Mouse (Mus musculus) midbrain, embryonic 12.5 days (tissue): Measurements from ENCODE around the gene Fam161b. TPM values are rescaled to one million over a fixed set of nuclear protein-coding genes. Genes with fewer than 3 reads are reported as not detected.
A peak's percentile ranks its signal among the peaks of the same experiment; 100 is the strongest.
"Not testable (repeated sequence)": the region's sequence is repeated elsewhere in the genome, so short reads cannot be mapped to it uniquely, and the experiment has no call there.

Source experiments
- ATAC-seq: fragments of 200-750 bp; cut with Nextera tagmentation; 2 replicates; pipeline ENCODE4 v1.8.0; 2017; ENCODE audit warnings: low read depth, moderate TSS enrichment, moderate library complexity; ENCODE audit not compliant: low FRiP score
- H3K27ac ChIP-seq: fragments of 300-500 bp; sonication (generic); replicated peaks from 2 replicates; pipeline ENCODE4 v1.5.1; 2016; ENCODE audit warnings: mild to moderate bottlenecking
- H3K27me3 ChIP-seq: fragments of 300-500 bp; sonication (generic); 2 replicates; pipeline ENCODE4 v1.6.1; 2016; ENCODE audit warnings: mild to moderate bottlenecking
- H3K36me3 ChIP-seq: fragments of 300-500 bp; sonication (generic); 2 replicates; pipeline ENCODE4 v1.6.1; 2016
- H3K4me1 ChIP-seq: fragments of 300-500 bp; sonication (generic); 2 replicates; pipeline ENCODE4 v1.6.1; 2016
- H3K4me2 ChIP-seq: fragments of 300-500 bp; sonication (generic); replicated peaks from 2 replicates; pipeline ENCODE4 v1.6.1; 2016; ENCODE audit warnings: mild to moderate bottlenecking, moderate library complexity
- H3K4me3 ChIP-seq: fragments of 300-500 bp; sonication (generic); 2 replicates; pipeline ENCODE4 v1.5.1; 2016; ENCODE audit warnings: mild to moderate bottlenecking
- H3K9ac ChIP-seq: fragments of 300-500 bp; sonication (generic); replicated peaks from 2 replicates; pipeline ENCODE4 v1.6.1; 2016; ENCODE audit warnings: mild to moderate bottlenecking, moderate library complexity
- H3K9me3 ChIP-seq: fragments of 300-500 bp; sonication (generic); 2 replicates; pipeline ENCODE4 v1.6.1; 2016; ENCODE audit warnings: mild to moderate bottlenecking
- WGBS: fragments of 180-500 bp; shearing (Covaris S2); methylation state at CpG from one replicate; pipeline ENCODE4 v1.1.7; 2016; 5-methylcytosine and 5-hydroxymethylcytosine counted together
- polyA plus RNA-seq: library from polyadenylated mRNA; unstranded; fragments of >200 nt; fragmentation: Nextera tagmentation; extraction: Ambion mirVana; gene quantifications from 2 replicates; pipeline ENCODE4 v1.2.1, GENCODE M21; 2016

The Fam161b gene
- polyA plus RNA-seq, 1 experiment from 2014 or later: 12.3 TPM

DNA sequence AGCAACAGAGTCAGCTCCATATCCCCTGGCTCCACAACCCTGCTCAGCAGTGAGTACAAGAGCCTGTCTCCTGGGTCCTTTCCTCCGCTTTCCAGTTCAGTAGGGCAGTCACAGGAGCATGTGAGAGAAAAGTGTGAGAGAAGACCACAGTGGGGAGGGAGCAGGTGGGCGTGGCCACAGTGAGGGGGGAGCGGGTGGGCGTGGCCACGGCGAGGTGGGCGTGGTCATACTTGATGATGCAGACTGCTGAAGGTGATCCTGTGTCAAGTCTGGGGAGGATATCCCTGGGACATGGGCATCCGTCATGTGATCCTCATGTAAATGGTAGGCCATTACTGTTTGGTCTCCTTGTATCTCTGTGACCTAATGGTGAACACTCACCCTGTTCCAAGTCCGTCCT, 5.3 kb upstream of the Fam161b start:
- H3K27me3 ChIP-seq: no peaks in the 10 kb centered on the region
- no peak overlapping the region for H3K9ac ChIP-seq
- ATAC-seq: no peak
- peaks cover 10% of the 10 kb centered on the region for H3K4me1 ChIP-seq
- H3K4me2 ChIP-seq: no peak overlapping the region
- H3K36me3 ChIP-seq: peaks cover 49% of the 10 kb centered on the region
- H3K9me3 ChIP-seq: no peaks in the 10 kb centered on the region
- H3K4me3 ChIP-seq: no peak overlapping the region
- 73% methylated on average over 9 of the region's 9 CpGs for WGBS
- H3K27ac ChIP-seq: no peak overlapping the region

DNA sequence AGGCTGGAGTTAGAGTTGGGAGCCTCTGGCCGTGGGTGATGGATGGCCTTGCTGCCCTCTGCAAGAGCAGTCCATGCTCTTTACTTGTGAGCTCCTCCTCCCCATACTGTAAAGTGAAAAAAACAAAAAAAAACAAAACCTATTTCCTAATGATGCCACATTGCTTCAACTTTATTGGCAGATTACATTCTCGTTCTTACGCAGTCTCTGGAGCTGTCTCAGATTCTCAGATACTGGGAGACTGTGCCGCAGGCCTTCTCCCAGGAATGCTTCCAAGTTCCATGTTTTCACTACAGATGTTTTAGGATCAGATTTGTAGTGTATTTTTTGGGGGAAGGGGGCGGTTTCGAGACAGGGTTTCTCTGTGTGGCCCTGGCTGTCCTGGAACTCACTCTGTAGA, 3.5 kb upstream of the Fam161b start:
- Histone ChIP-seq H3K4me2 (no peak overlapping the region), H3K27me3 (no peaks in the 10 kb centered on the region), H3K4me3 (no peak overlapping the region), H3K27ac (no peak overlapping the region), H3K36me3 (peaks cover 30% of the 10 kb centered on the region), H3K9ac (no peak overlapping the region), H3K9me3 (no peaks in the 10 kb centered on the region), H3K4me1 (peaks cover 21% of the 10 kb centered on the region)
- no peak for ATAC-seq
- WGBS: 96% methylated on average over 6 of the region's 6 CpGs

- no peaks in the 10 kb centered on the region for H3K27me3 ChIP-seq
- WGBS: 89% methylated on average over 9 of the region's 9 CpGs
- H3K4me2 ChIP-seq: no peak overlapping the region
- H3K4me3 ChIP-seq: no peak overlapping the region
- H3K4me1 ChIP-seq: peaks cover 21% of the 10 kb centered on the region
- ATAC-seq: no peak
- no peak overlapping the region for H3K27ac ChIP-seq
- H3K9ac ChIP-seq: no peak overlapping the region
- no peaks in the 10 kb centered on the region for H3K9me3 ChIP-seq
- H3K36me3 ChIP-seq: peaks cover 22% of the 10 kb centered on the region
These were observed 2.7 kb upstream of the Fam161b start for GRCm38 (mm10) chr12:84364291-84364690.

DNA sequence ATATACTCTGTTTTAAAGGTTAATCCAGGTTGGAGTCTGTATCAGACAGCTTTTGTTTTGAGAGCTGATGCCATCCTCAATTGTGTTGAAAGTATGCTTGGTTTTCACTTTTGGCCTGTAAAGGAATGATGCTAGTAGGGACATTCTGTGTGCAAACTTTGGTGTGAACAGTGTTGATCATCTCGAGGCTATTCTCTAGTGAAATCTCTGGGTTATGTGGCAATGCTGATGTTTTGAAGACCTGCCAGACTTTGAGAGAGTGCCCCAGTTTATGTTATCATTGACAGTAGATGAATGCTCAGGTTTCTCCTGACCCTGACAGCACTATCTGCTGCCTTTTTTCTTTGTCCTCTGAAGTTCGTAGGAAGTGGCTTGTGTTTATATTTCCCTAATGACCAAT, 1.2 kb upstream of the Fam161b start:
- Histone ChIP-seq H3K4me2 (peak overlapping the region; percentile 86), H3K9me3 (no peaks in the 10 kb centered on the region), H3K27ac (no peak overlapping the region), H3K36me3 (peaks cover 8% of the 10 kb centered on the region; the same call in 1 of the 2 replicates), H3K27me3 (no peaks in the 10 kb centered on the region), H3K4me3 (peak overlapping the region; percentile 97), H3K4me1 (peaks cover 21% of the 10 kb centered on the region), H3K9ac (no peak overlapping the region)
- ATAC-seq: no peak
- 72% methylated on average over 2 of the region's 2 CpGs for WGBS

DNA sequence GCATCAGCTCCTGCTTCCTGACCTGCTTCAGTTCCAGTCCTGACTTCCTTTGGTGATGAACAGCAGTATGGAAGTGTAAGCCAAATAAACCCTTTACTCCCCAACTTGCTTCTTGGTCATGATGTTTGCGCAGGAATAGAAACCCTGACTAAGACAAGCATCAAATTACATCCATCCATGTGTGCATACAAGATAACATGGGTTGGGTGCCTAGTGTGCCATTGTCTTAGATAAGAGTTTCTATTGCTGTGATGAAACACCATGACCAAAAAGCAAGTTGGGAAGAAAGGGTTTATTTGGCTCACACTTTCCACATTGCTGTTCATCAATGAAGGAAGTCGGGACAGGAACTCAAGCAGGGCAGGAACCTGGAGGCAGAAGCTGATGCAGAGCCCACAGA, 2.9 kb downstream of the Fam161b start:
- not testable (repeated sequence) for H3K4me2 ChIP-seq, H3K4me3 ChIP-seq, H3K9me3 ChIP-seq, H3K9ac ChIP-seq, ATAC-seq, H3K27me3 ChIP-seq, H3K27ac ChIP-seq
- H3K4me1 ChIP-seq: peaks cover 21% of the 10 kb centered on the region
- 88% methylated on average over 2 of the region's 2 CpGs for WGBS
- peaks cover 36% of the 10 kb centered on the region for H3K36me3 ChIP-seq

DNA sequence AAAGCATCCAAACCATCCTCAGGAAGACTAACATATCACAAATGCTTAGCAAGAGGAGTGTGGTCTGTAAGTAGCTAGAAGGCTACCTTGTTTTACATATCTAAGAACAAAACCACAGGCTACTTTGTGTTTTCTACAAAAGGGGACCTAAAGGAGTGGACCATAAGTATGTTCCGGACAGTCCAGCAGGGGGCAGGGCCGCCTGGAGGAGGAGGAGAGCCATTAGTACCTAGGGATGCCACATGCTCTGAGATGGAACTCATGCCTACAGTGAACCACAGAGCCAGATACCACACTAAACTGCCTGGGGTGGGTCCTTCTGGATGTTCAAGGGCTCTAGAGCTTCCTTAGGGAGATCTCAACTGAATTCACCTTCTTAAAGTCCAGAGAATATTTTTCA, 14.4 kb downstream of the Fam161b start:
- H3K36me3 ChIP-seq: peaks cover 69% of the 10 kb centered on the region
- no peaks in the 10 kb centered on the region for H3K9me3 ChIP-seq
- H3K4me2 ChIP-seq: no peak overlapping the region
- H3K27me3 ChIP-seq: no peaks in the 10 kb centered on the region
- peaks cover 8% of the 10 kb centered on the region; the same call in 1 of the 2 replicates for H3K4me1 ChIP-seq
- 32% methylated on average over 2 of the region's 2 CpGs for WGBS
- no peak overlapping the region for H3K27ac ChIP-seq
- no peak overlapping the region for H3K4me3 ChIP-seq
- ATAC-seq: no peak
- H3K9ac ChIP-seq: no peak overlapping the region

DNA sequence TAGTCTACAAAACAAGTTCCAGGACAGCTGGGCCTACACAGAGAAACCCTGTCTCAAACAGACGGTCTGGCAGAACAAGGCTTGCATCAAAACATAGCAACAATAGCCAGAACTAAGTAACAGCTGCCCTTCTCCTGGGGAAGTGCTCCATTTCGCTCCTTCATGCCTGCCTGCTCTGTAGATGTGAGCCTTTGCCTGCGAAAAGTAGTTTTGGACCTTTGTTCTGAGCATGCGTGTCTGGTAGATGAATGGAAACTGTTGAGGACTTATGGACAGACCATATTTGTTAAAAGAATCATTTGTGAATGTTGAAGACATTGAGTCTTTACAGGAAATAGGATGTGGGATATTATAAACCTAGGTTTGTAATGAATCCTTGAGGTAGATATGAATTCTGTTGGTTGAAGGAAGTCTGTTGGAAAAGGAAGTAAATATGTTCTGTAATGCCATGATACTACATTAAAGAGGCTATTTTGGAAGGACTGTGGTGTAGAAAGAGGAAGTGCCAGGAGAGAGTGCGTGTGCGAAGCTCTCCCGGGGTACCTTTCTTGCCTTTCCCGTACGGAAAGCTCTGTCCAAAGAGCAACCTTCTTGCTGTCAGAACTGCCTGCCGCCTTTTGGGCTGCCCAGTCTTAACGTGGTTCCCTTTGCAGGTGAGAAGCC, 24.5 kb downstream of the Fam161b start:
- Histone ChIP-seq H3K27me3 (no peaks in the 10 kb centered on the region), H3K4me2 (no peak overlapping the region), H3K4me1 (no peaks in the 10 kb centered on the region), H3K4me3 (no peak overlapping the region), H3K9ac (no peak overlapping the region), H3K36me3 (peaks cover 88% of the 10 kb centered on the region), H3K27ac (no peak overlapping the region), H3K9me3 (no peaks in the 10 kb centered on the region)
- no peak for ATAC-seq
- WGBS: 94% methylated on average over 11 of the region's 11 CpGs

- Histone ChIP-seq H3K9me3 (no peaks in the 10 kb centered on the region), H3K4me2 (no peak overlapping the region), H3K9ac (no peak overlapping the region), H3K36me3 (peaks cover 60% of the 10 kb centered on the region), H3K27ac (no peak overlapping the region), H3K4me1 (no peaks in the 10 kb centered on the region), H3K27me3 (no peaks in the 10 kb centered on the region), H3K4me3 (no peak overlapping the region)
- ATAC-seq: no peak
- 94% methylated on average over 4 of the region's 4 CpGs for WGBS
These were observed 34.5 kb downstream of the Fam161b start for GRCm38 (mm10) chr12:84327111-84327512.

DNA sequence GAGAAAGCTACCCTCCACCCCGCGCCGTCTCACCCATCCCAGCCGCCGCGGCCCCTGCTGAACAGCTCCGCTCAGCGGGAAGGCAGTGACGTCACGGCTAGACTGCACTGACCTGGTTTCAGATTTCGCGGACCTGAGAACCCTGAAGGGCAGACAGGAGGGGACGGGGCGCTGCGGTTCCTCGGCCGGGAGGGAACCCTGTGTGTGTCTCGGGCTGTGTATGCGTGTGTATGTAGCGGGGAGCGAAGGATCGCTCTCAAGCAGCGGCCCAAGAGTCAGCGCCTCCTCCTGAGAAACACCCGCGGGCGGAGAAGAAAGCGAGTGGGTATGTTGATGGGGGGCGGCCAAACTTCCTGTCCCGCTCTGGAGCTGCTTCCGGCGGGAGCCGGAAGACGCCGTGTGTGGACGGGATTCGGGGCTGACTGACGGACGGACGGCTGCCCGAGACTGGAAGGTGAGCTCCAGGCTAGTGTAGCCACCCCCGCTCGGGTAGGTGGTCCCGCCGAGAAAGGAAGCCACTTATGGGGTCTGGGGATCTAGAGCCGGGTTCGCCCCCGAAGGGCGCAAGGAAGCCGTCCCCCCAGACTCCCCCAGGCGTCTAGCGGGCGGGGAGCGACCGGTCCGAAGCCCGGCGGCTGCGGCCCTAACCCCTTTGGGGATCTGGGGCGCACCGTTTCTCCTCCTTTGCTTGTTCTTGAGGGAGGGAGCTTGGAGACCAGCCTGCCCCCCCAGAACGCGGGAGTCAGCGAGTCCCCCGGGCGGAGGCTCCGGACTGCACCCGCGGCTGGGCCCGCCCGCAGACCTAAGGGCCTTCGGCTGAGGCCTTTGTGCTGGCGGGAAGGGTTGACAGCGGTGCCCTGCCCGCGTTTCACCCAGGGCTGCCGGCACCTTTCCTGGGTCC, 44.7 kb downstream of the Fam161b start, which contains the start of gene Zfp410:
Zfp410 (plus strand) TSS at position 132 of the 901 bp plus-strand sequence.
- peak; percentile 96 for ATAC-seq
- Histone ChIP-seq H3K9ac (peak within 1 kb of the TSS; percentile 97), H3K4me2 (peak within 1 kb of the TSS; percentile 89), H3K27me3 (no peaks in the 10 kb centered on the region), H3K27ac (peak within 1 kb of the TSS; percentile 90), H3K4me3 (peak within 1 kb of the TSS; percentile 99), H3K4me1 (peaks cover 25% of the 10 kb centered on the region), H3K9me3 (no peaks in the 10 kb centered on the region), H3K36me3 (no peaks in the 10 kb centered on the region)
- WGBS: under 1% methylated on average over 77 of the region's 77 CpGs

GRCm38 (mm10) chr12:84316006-84316405, 45.6 kb downstream of the Fam161b start:
- ATAC-seq: no peak
- no peak overlapping the region for H3K27ac ChIP-seq
- no peaks in the 10 kb centered on the region for H3K27me3 ChIP-seq
- peaks cover 23% of the 10 kb centered on the region for H3K4me1 ChIP-seq
- H3K36me3 ChIP-seq: no peaks in the 10 kb centered on the region
- peak overlapping the region; percentile 97 for H3K9ac ChIP-seq
- no peaks in the 10 kb centered on the region for H3K9me3 ChIP-seq
- WGBS: 43% methylated on average over 7 of the region's 7 CpGs
- H3K4me3 ChIP-seq: peak overlapping the region; percentile 99
- peak overlapping the region; percentile 89 for H3K4me2 ChIP-seq

GRCm38 (mm10) chr12:84311306-84311705, 50.3 kb downstream of the Fam161b start:
- Histone ChIP-seq H3K27ac (no peak overlapping the region), H3K36me3 (peaks cover 11% of the 10 kb centered on the region; the same call in 1 of the 2 replicates), H3K9ac (no peak overlapping the region), H3K4me1 (peaks cover 5% of the 10 kb centered on the region), H3K4me3 (no peak overlapping the region), H3K4me2 (no peak overlapping the region), H3K9me3 (no peaks in the 10 kb centered on the region), H3K27me3 (no peaks in the 10 kb centered on the region)
- no peak for ATAC-seq
- 73% methylated on average over 4 of the region's 5 CpGs for WGBS

DNA sequence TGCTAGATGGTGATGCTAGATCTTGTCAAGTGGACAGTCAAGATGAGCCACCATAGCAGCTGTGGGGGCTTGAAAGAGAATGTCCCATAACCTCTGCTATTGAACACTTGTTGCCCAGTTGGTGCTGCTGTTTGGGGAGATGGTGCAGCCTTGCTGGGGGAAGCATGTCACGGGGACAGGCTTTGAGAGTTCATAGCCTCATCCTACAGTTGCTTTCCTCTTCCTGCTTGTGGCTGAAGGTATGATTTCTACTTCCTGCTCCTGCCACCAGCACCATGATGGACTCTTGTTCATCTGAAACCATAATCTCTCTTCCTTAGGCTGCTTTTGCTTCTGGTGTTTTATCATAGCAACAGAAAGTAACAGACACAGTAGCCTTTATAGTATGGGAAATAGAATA, 57.1 kb downstream of the Fam161b start:
- no peaks in the 10 kb centered on the region for H3K9me3 ChIP-seq
- H3K36me3 ChIP-seq: peaks cover 24% of the 10 kb centered on the region; the same call in 1 of the 2 replicates
- no peaks in the 10 kb centered on the region for H3K4me1 ChIP-seq
- ATAC-seq: no peak
- 92% methylated on average over 1 of the region's 1 CpGs for WGBS
- no peak overlapping the region for H3K27ac ChIP-seq
- H3K27me3 ChIP-seq: no peaks in the 10 kb centered on the region
- no peak overlapping the region for H3K9ac ChIP-seq
- no peak overlapping the region for H3K4me2 ChIP-seq
- no peak overlapping the region for H3K4me3 ChIP-seq
